Mouse (Mus musculus) ovary, postnatal 10 days (tissue): ENCODE data around the gene Ceacam9.

Experiments
- DNase-seq: peaks from one replicate; pipeline ENCODE4 v3.0.0; 2022; ENCODE audit warnings: low spot score

The Ceacam9 gene

GRCm38 (mm10) chr7:16739056-16739604 is 17.4 kb downstream of the Ceacam9 start:
- DNase-seq = no peak

- no peak for DNase-seq
These were observed 23.6 kb downstream of the Ceacam9 start for GRCm38 (mm10) chr7:16745373-16745772.

DNA sequence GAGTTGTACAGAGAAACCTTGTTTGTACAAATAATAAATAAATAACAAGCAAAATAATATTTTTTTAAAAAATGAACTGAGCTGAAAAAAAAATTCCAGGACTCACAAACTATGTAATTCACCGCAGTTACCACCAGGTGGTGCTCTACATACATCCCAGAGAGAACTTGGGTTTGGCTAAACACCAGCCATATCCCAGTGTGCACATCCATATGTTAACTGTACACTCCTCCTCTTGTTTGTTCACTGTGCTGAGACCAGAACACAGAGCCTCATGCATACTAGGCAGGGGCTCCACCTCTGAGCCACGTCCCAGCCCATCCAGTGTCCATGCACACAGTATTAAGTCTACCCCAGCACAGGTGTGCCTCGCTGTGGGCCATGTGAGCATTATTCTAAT is 24.4 kb downstream of the Ceacam9 start:
- DNase-seq = no peak

- DNase-seq = no peak
These were observed 25.9 kb downstream of the Ceacam9 start for GRCm38 (mm10) chr7:16747656-16748055.

DNA sequence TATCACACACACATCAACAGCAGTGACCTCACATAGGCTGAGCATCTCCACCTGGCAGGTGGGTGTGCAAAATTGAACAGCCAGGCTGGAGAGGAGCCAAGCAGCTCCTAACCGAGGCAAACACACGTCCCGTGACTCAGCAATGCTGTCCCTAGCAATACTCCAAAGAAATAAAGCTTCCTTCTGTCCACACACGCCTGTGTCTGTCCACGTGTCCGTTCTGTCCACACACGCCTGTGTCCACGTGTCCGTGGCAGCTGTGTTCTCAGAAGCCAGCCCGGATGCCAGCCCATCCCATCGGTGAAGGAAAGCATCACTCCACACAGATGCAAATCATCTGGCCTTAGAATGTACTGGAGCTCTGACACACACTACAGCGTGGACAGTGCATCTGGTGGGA is 30.3 kb downstream of the Ceacam9 start:
- no peak for DNase-seq

- DNase-seq = no peak
These were observed 33.8 kb downstream of the Ceacam9 start for GRCm38 (mm10) chr7:16755362-16756017.

DNA sequence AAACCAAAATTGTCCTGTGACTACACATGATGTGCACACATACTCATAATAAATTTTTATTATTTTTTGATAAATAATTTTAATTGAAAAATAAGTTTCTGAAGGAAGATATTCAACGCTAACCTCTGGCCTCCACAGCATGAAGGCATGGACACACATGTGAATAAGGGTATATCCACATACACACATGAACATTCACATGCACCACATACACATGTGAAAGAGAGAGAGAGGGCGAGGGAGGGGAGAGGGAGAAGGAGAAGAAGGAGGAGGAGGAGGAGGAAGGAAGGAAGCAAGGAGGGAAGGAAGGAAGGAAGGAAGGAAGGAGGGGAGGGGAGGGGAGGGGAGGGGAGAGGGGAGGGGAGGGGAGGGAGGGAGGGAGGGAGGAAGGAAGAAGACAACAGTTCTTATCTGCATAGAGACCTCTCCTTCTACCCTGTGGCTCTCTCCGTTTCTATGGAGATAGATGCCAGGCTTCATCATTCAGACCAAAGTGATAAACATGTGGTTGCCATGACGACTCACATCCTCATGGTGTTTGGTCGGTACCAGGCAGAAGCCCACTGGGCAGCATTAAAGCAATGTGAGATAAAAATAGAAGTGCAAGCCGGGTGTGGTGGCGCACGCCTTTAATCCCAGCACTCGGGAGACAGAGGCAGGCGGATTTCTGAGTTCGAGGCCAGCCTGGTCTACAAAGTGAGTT is 37.3 kb downstream of the Ceacam9 start:
- DNase-seq = no peak

GRCm38 (mm10) chr7:16760292-16760691 is 38.6 kb downstream of the Ceacam9 start:
- DNase-seq = no peak

DNA sequence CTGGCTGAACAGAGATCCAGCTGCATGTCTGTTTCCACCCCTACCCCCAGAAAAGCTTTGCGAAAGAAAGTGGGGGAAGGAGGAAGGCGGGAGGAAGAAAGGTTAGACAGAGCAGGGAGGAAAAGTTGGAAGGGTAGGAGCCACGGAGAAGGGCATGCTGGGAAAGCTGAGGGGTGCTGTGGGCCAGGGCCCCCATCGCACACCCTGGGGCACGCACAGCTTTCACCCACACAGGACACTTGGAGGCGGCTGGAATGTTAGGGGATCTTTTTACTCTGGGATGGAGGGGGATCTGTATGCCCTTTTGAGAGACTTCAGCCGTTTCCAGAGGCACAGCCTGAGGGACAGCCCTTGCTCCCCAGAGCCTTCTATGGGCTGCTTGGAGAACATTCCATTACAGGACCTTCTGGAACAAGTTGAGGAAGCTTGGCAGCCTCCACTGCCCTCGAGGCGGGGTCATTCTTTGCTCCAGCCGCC is 39.3 kb downstream of the Ceacam9 start:
- no peak for DNase-seq

GRCm38 (mm10) chr7:16761630-16762029 is 39.9 kb downstream of the Ceacam9 start:
- DNase-seq = no peak

DNA sequence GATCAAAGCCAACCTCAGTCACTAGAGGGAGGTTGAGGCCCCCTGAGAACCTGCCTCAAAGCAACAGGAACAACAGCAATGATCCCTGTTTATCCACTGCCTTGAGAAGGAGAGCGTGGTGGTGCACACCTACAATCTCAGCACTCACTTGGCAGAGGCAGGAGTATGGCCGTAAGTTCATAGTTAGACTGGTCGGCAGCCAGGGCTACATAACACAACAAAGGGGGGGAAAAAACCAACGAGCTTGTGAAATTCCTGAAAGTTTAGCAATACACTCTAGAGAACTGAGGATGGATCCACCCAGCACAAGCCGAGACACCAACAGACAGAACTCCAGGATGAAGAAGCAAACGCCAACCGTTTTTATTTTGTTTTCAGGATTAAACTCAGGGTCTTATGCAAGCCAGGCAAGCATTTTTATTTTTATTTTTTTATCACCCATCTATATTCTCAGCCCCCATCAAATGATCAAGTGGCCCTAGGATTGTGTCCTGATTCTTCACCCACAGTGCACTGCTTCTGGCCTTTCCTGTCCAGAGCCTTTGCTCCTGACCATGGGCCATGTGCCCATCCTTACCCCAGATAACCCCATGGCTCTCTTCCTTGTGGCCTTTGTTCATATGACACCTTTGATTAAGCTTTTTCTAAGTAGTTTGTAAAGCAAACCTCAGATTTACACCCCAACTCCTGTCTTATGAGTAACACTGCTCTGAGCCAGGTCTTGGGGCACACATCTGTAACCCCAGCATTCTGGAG is 41.9 kb downstream of the Ceacam9 start:
- no peak for DNase-seq

- no peak for DNase-seq
These were observed 44.7 kb downstream of the Ceacam9 start for GRCm38 (mm10) chr7:16766443-16766842.
